Mouse (Mus musculus): ENCODE measurements around the gene Fgd5.

Fgd5 gene

DNA sequence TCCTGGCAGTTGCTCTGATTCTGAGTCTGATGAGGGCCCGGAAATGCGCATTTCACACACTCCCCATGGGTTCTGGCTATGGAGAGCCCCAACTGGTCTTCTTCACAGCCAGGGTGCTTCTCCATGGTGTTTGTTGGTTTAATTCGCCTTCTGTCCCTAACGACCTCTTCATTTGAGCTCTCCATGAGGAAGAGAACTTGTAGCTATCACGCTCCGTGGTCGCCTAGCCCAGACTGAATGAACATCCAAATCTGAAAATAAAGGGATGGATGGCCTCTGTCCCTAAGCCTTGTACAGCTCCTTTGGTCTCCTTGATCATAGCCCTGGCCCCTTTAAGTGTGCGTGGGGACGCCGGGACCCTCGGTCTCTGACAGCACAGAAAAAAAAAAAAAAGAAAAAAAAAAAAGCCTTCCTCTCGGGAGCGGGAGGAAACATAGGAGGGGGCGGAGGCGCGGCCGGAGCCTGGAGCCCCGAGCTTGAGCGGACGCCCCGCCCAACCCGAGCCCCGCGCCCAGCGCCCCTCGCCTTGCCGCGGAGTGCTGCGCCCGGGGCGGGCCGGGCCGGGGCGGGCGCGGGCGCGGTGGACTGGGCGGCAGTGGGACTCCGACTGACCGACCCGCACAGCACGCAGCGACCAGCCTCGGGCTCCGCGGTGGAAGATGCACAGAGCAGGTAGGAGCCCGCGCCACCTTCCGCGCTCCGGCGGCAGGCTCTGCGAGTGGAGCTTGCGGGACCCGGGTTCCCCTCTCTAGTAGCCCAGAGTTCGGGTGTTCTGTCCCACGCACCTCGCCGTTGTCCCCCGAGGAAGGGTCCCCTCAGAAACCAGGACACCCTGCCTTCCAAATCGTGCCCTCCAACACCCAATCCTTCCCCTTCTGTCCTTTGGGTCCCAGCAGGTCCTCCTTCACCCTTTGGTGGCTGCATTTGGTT is at the start of gene Fgd5:
TSS of gene Fgd5 (plus strand) at position 508 of the 930 bp plus-strand sequence.
- 3% methylated on average over 60 of the region's 62 CpGs for WGBS

DNA sequence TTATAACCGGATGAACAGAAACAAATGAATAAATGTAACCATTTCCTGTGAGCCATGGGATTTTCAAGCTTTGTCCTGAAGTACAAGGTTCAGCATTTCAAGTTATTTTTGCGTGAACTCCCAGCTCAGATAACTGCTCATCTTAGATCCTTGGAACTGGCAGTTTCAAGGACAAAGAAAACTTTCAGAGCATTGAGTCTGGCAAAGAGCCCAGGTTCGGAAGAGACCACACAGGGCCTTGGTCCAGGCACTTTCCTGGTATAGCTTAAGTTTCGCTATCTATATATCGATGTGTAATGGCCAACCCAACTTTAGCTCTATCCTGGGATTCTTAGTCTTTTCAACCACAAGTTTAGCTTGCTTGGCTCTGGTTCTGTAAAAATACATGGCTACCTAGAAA is 47.4 kb upstream of the Fgd5 start:
- WGBS = 71% methylated on average over 5 of the region's 5 CpGs

DNA sequence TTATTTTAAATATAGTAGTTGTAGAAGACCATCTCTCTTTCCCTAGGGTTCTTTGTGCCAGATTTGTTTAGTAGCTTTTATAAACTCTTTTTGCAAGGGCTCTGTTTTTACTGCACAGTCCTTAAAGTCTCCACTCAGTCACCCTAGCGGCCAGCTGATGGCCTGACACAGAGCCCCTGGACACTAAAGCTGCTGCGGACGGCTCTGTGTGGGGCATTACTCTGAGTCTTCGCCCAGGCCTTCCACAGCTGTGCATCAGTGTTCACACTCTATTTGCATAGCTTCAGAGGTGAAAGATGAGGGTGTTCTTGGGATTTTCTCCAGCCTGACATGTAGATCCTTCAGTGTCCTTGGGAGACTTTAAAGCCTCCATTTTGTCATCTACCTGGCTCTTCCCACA is 40.2 kb upstream of the Fgd5 start:
- 80% methylated on average over 4 of the region's 4 CpGs for WGBS

DNA sequence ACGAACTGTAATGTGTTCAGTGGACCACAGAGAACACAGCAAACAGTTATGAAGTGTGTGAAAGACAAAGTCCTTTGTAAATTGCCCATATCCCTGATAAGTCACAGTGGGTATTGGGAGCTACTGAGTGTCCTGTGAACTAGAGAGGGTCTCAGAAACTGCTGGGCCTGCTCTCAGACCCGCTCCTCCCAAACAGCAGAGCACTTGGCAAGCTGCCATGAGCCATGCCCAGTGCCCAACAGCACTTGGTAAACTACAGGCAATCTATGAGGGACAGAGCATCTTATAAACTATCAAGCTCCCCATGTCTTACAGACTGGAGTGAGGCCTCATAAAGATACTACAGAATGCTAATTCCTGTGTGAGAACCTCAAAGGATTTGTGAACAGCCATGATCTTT is 30.3 kb upstream of the Fgd5 start:
- 56% methylated on average over 2 of the region's 2 CpGs for WGBS

- 38% methylated on average over 4 of the region's 8 CpGs for WGBS
Measured at GRCm38 (mm10) chr6:91958015-91958414, 20.7 kb upstream of the Fgd5 start.

GRCm38 (mm10) chr6:91960028-91960811 is 18.5 kb upstream of the Fgd5 start:
- 71% methylated on average over 8 of the region's 8 CpGs for WGBS

DNA sequence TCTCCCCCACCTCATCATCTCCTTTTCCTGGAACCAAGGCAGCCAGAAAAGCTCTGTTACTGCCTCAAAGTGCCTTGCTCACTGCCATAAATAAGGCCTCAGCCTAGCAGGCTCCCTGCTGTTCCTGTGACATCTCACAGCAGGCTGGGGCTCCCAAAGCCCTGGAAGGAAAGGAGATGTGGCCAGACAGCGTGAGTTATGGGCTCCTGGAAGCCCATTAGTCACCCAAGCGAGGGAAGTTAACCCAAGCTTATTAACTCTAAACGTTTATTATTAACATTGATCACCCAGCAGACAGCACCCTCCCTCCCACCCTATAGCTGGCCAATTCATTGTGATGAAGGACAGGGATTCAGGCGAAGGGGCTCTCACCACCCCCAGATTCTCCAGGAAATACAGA is 15.2 kb upstream of the Fgd5 start:
- 43% methylated on average over 4 of the region's 4 CpGs for WGBS

DNA sequence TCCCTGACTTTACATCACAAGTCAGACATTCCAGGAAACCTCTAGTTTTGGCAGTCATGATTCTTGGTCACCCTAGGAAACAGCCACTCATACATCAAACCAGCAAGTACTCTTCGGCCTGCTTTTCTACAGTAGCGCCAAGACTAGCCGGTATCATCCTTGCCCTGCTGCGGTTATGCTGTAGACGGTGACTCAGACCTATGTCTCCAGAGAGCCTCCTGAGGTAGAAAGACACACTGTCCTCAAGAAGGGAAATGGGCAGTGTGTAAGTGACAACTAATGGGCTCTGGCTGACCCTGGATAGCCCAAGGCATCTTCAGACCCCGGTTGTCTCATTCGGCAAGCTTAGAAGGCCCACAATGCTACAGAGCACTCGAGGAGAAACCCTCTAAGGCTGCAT is 13.6 kb upstream of the Fgd5 start:
- WGBS = 91% methylated on average over 8 of the region's 8 CpGs

GRCm38 (mm10) chr6:91966006-91966405 is 12.7 kb upstream of the Fgd5 start:
- WGBS = 37% methylated on average over 6 of the region's 6 CpGs

GRCm38 (mm10) chr6:91972201-91972646 is 6.5 kb upstream of the Fgd5 start:
- 57% methylated on average over 9 of the region's 9 CpGs for WGBS

DNA sequence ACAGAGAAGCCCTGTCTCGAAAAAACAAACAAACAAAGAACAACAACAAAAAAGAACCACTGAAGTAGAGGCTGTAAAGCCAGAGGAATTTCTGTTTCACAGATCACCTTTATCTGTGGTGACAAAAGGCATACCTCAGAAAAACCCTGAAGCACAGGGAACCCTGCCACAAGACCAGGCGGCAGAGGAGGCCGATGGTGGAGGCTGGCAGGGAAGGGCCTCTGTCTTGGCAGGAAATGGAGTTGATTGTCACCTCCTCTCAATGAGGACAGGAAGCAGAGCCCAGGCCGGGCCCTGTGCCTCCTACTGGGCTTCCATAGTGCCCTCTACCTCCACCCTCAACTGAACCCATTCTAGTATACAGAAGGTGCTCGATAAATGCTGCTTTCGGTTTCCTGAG is 4.7 kb upstream of the Fgd5 start:
- WGBS = 79% methylated on average over 6 of the region's 6 CpGs

DNA sequence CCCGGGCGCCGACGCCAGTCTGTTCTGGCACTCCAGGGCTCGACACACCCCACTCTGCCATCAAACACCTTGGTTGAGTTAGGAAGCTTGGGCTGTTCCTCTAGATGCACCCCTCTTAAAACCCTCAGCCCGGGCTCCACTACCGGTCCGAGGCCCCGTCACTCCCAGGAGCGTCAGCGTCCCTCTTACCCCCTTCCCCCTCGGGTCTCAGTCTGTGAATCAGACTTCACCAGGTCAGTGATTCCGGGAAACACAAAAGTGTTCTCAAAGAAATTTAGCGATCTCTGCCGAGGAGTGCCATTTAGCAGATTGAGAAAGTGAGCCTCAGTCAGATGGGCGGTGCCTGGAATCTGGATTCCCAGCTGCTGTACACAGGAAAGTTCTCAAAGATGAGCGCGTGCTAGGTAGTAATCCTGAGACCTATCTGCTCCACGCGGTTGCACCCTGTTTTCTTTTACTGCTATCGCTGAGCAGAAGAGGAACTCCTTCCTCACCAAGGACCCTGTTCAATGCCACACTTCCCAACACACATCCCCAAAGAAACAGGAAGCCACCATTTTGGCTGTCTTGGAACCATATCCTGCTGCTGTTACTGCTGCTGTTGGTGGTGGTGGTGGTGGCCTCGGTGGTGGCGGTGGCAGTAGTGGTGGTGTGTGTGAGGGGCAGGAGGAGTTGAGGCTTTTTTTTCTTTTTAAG is 771 bp downstream of the Fgd5 start:
- 31% methylated on average over 23 of the region's 23 CpGs for WGBS

DNA sequence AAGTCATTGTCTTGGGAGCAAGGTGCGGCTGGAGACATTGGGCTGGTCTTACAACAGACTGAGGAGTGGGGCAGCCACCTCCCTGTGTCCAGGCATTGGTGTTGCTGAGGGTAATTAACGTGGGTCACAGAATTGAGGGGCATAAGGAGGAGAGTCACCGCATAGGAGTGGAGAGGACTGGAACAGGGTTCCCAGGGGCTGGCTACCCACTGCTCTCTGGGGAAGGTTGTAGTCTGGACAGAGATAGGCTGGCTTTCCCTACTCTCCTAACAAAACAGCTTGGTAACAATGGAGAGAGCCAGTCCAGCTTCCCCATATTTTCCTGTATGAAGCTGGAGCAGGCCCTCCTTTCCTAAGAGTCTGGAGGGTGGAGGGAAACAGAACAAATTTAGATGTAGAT is 1.3 kb downstream of the Fgd5 start:
- whole genome bisulfite sequencing = 88% methylated on average over 3 of the region's 3 CpGs

DNA sequence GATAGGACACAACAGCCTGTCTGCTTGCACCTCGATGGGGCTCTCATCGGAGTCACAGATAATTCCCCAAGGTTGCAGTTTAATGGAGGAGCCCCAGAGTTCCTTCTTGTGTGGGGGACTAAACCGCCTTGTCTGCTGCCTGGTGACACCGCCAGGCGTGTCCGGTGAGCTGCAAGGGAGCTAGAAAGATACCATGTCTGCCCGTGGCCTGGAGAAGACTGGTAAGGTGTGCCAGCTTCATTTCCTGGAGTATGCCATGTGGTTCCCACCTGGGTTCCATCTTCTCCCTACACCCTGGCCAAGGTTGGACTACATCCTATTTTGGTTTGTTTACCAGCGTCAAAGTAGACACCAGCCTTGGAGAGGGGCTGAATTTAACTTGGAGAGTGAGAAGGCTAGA is 11.4 kb downstream of the Fgd5 start:
- WGBS = 92% methylated on average over 8 of the region's 8 CpGs

DNA sequence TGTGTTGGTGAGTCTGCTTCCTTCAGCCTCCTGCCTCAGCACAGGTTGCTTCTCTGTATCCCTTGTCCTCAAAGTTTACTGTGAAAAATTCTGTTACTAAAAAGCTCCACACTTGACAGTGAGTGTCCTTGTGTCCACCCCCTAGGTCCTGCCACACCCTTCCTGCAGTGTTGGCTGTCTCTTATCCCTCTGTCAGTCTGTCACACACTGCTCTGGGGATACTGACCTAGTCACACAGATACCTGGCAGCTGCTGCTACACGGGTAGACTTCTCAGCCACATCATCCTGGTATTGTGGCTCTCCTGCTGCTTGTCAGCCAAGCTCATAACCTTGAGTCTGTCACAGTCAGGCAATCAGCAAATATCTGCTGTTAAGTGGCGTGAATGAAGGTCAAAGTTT is 14.1 kb downstream of the Fgd5 start:
- 81% methylated on average over 2 of the region's 2 CpGs for WGBS

- 81% methylated on average over 8 of the region's 8 CpGs for WGBS
Measured at GRCm38 (mm10) chr6:91993795-91994505, 15.3 kb downstream of the Fgd5 start.

DNA sequence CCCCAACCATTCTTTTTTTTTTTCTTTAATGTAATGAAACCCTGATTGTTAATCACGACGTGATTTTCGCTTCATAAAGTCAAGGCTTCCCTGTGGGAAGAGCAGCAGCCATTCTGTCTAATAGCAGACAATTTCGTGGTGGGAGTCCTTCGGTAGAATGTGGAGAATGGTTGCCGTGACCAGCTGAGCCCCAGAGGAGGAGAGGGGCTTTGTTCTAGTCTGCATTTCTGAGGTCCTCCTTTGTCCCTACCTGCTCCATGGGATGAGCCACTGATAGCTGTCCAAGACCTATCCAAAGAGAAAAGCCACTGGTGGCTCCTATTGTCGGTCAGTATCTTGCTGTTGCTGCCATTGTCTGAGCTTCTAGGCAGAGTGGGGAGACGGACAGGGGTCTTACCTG is 17.4 kb downstream of the Fgd5 start:
- 83% methylated on average over 8 of the region's 8 CpGs for WGBS

DNA sequence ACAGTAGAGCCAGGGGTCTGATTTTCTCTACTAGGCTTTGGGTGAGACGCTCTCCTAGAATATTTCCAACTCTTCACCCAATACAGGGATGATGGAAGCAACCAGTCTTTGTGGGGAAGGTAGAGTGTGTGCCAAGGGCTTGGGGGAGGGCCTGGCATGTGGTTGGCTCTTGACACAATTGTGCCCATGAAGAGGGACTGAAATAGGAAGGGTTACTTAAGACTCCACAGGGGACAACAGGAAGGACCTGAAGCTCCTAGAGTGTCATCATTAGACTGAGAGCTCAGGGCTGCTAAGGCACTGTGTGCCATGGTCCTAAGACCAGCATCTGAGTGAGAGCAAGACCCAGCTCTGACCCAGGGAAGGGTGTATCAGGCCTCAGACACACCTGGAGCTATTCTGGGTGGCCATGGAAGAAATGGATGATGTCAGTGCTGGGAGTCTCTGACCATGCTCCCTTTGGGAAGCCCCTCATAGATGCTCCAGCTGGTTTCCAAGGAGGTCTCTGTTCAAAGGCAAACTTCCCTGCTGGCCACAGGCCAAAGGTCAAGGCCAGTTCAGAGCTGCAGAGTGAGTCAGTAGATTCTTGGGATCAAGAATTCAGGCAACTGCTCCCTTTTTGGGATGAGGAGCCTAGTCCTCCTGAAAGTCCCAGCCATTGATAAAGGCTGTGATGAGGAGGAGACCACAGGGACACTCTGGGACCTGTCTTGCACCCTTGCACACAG is 24.0 kb downstream of the Fgd5 start:
- 95% methylated on average over 1 of the region's 1 CpGs for WGBS

- 63% methylated on average over 2 of the region's 2 CpGs for WGBS
Measured at GRCm38 (mm10) chr6:92003646-92004045, 25.0 kb downstream of the Fgd5 start.

DNA sequence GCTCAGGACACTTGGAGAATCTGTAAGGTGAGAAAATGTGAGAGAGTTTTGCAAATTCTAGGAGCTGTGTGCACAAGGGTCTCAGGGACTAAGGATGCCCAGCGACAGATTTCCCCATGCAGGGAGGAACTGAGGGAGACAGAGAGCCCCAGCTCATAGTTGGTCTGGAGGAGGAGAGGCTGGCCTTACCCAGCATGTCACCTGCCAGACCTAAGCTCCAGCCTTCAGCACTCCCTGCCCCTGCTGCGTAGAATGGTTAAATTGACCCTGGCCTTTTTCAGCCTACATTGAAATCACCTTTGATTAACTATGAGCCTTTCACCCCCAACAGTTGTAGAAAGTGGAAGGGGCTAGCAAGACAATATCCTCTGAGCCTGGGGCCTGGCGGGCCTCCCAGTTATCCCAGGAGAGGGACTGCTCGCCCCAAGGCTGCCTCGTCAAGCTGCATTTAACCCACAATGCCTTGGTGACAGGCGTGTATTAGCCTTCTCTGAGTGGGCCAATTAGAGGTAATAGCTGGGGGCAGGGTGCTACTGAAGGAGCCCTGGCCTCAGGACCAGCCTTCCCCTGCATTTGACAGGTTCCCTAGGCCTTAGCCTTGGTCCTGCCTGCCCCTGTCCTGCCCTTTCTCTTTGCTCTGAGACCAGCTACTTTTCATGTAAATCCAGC is 25.6 kb downstream of the Fgd5 start:
- 81% methylated on average over 6 of the region's 6 CpGs for WGBS
